Mouse (Mus musculus): ENCODE measurements around the gene Zfp358.

Zfp358 gene

DNA sequence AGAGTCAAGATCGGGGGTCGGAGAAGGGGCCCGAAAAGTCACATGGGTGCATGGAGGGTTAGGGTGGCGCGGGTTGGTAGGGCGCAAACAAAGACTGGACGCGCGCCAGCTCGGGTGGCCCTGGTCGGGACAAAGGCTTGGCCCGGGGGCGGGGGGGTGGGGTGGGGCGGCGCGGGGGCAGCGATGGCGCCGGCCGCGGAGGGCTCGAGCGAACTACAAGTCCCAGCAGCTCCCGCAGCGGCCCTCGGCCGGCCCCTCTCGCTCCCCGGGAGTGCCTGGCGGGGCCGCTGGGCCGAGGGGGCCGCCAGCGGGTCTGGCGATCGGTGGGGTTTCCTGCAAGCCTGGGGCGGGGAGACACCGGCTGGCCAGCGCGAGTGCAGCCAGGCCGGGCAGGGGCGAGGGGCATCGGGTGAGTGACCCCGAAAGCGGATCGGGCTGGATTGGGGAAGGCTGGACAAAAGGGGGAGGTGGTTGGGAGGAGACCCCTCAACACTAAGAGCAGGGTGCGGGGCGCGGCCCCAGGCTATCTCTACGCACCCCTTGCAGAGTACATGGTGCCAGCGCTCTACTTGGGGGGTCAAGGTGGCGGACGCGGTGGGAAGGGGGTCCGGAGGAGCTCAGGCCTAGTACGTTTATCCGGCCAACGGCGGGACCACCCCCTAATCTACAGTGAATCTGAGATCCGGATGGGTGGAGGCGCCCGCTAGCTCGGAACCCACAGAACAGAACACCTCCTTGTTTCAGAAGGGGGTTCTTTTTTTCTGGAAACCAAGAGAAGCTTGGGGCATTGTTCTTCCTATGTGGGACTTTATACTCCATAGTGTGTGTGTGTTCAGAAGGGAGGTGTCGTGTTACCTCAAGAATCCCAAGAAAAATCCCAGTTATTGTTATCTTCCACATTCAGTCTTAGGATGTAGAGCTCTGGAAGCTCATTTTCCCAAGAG, at the start of gene Zfp358:
Gene Zfp358, plus strand, starts transcription at position 238 of the 944 bp plus-strand sequence.
- in situ Hi-C loops (cut with MboI, MseI) = no loop called here

DNA sequence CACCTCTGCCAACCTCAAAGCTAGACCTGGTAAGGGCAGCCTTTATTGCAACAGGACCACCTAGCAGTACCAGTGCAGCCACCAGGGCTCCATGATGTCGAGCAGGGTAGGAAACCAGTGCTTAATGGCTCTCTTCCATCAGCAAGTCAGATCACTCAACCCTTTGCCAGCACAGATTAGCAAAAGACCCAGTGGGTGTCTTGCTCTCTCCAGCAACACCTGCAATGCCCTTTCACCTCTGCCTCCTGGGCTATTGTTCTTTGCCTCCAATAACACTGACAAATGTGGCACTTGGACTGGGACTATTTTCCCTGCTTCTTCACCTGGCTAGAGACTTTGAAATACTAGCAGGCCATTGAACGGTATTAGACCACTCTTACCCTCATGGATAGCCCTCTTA, 43.7 kb upstream of the Zfp358 start:
- in situ Hi-C loops (cut with MboI, MseI) = no loop called here

DNA sequence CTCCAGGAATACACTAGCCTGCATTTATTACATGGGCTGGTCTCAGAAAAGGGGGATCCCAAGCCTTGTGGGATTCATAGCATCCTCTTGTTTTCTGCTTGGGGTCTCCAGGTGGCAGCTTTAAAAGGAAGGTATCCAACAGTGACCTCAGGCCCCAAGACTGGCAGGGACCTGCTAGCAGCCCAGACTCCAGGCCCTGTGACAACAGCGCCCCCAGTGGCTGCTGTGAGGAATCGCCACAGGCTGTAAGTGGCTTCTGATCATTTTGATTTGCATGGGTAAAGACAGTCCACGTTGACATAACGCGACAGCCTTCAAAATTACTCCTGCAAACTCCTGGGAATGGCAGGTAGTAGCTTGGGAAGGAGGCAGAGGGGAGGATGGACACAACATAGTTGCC, 42.3 kb upstream of the Zfp358 start:
- in situ Hi-C loops (cut with MboI, MseI) = loop anchor here (5.0 kb wide), 1 partner anchor 93 kb away; no protein-coding TSS in a partner anchor

DNA sequence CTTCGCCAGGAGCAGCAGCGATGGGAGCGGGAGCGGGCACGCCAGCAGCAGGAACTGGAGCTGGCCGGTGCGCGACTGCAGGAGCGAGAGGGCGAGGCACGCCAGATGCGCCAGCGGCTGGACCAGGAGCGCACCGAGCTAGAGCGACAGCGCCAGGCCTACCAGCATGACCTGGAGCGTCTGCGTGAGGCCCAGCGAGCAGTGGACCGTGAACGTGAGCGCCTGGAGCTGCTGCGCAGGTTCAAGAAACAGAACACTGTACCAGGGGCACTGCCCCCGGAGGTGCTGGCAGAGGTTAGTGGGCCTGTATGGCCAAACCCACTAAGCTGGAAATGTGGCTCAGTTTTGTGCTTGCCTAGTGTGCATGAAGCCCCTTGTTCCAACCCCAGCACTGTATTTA, 40.9 kb upstream of the Zfp358 start:
- in situ Hi-C loops (cut with MboI, MseI) = loop anchor here (5.0 kb wide), 1 partner anchor 95 kb away; no protein-coding TSS in a partner anchor

DNA sequence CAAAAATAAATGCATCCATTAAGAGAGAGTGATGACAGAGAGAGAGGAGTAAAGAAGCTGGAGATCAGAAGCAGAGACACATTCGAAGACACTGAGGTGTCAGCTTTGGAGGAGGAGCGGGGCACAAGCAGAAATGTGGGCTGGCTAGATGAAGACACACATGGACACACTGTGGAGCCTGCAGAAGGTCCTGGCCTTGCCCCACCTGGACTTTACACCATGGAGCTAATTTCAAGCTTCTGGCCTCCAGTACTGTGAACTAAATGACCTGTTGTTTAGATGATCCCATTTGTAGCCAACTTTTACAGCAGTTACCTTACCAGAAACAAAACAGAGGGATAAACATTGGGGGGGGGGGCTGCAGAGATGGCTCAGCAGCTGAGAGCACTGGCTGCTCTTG, 29.7 kb upstream of the Zfp358 start:
- in situ Hi-C loops (cut with MboI, MseI) = loop anchor here (10.0 kb wide), 1 partner anchor 212 kb away; the partner anchor contains the start of genes Fcor and Trappc5

DNA sequence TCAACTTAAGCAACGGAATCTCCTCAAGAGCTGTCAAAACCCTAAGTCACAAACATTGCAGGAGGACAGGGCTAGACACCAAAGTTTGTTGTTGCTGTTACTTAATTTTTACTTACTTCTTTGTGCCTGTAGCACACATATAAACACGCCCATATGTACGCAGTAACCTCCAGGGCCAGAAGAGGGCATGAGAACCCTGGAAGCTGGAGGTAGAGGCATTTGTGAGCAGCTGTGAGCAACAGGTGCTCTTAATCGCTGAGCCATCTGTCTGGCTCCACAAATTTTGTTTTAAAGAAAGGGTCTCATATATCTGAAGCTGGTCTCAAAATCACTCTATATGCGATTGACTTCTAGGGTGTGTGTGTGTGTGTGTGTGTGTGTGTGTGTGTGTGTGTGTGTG, 28.6 kb upstream of the Zfp358 start:
- in situ Hi-C loops (cut with MboI, MseI) = loop anchor here (10.0 kb wide), 1 partner anchor 210 kb away; the partner anchor contains the start of genes Fcor and Trappc5

DNA sequence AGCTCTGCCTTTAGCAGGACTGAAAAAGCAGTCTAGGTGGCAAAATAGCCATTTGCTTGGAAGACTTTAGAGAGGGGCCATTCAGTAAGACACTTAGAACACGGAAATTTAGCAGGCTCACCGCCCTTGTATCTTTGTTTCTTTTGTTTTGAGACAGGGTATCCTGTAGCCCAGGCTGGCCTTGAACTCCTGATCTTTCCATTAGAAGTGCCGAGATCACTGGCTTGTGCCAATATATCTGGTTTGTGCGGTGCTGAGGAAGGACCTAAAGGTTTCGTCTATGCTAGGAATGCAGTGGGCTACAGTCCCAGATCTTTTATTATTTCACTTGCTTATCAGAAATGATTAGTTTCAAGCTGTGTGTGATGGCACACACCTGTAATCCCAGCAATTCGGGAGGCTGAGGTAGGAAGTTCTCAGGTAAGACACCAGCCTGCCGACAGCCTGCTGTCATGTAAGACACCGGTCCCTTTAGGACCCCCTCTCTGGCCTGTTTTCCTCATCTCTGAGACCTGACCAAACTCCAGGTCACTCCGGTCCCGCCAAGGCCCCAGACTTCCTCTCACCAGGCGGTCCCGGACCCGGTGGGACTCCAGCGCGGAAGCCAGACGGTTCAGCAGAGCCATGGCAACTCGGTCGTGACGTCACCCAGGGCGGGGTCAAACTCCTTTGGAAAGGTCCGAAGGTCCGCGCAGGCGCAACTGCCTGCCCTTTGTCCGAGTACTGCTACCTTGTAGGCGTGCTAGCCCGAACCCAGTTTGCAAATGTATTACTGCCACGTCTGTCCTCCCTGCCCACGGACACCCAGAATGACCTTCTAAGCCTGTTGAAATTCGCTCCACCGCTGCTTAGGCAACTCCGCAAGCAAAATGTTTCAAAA, 25.7 kb upstream of the Zfp358 start, which contains the start of gene Pex11g:
Gene Pex11g, minus strand, starts transcription at position 675 of the 880 bp plus-strand sequence.
- in situ Hi-C loops (cut with MboI, MseI) = loop anchor here (10.0 kb wide), 1 partner anchor 208 kb away; the partner anchor contains the start of genes Fcor and Trappc5

DNA sequence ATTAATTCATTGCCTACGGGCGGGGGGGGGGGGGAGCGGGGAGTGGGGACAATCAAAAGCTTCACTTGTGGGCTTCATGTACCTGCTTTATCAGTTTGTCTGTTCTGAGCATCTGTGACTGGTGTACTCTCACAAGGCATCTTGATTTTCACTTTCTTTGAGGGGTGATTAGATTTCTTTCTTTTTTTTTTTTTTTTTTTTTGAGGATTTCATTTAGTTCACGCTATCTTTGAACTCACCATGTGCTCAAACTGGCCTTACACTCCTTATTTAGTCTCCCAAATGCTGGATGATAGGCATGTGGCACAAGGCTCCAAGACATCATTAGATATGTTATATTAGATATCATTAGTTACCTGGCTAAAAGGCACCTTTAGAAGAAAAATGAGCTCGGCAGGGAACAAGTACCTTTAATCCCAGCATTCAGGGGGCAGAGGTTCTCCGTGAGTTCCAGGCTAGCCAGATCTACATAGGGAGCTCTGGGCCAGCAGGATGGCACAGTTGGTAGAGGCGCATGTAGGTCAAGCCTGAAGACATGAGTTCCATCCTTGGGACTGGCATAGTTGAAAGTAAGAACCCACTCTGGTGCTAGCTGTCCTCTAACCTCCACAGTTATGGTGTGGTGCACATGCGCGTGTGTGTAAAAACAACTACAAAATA, 24.9 kb upstream of the Zfp358 start:
- in situ Hi-C loops (cut with MboI, MseI) = loop anchor here (10.0 kb wide), 1 partner anchor 207 kb away; the partner anchor contains the start of genes Fcor and Trappc5

DNA sequence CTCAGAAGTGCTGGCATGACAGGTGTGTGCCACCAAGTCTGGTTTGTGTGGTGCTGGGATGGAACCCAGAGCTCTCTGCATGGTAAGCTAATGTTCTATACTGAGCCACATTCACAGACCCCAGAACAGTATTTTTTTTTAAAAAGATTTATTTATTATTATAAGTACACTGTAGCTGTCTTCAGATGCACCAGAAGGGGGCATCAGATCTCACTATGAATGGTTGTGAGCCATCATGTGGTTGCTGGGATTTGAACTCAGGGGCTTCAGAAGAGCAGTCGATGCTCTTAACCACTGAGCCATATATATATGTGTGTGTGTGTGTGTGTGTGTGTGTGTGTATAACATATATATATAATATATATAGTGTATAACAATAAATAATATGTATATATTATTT, 24.1 kb upstream of the Zfp358 start:
- in situ Hi-C loops (cut with MboI, MseI) = loop anchor here (10.0 kb wide), 1 partner anchor 206 kb away; the partner anchor contains the start of genes Fcor and Trappc5

DNA sequence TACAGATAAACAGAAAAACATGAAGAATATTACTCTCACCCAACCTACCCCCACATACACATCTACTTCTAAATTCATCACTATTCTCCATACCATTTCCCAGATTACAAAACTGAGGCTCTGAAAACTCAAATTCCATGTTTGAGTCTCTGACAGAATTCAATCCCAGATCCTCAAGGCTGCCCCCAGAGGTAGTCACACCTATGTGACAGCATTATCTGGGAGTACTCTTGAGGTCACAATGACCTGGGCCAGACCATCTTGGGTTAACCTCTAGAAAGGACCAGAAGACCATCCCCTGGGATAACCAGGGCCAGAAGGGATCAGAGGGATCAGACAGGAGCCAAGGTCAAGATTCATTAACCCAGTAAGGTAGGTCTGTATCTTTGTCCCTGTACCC, 22.4 kb upstream of the Zfp358 start, which contains the start of gene Tex45:
Gene Tex45, plus strand, starts transcription at position 301 of the 400 bp plus-strand sequence.
- in situ Hi-C loops (cut with MboI, MseI) = no loop called here

DNA sequence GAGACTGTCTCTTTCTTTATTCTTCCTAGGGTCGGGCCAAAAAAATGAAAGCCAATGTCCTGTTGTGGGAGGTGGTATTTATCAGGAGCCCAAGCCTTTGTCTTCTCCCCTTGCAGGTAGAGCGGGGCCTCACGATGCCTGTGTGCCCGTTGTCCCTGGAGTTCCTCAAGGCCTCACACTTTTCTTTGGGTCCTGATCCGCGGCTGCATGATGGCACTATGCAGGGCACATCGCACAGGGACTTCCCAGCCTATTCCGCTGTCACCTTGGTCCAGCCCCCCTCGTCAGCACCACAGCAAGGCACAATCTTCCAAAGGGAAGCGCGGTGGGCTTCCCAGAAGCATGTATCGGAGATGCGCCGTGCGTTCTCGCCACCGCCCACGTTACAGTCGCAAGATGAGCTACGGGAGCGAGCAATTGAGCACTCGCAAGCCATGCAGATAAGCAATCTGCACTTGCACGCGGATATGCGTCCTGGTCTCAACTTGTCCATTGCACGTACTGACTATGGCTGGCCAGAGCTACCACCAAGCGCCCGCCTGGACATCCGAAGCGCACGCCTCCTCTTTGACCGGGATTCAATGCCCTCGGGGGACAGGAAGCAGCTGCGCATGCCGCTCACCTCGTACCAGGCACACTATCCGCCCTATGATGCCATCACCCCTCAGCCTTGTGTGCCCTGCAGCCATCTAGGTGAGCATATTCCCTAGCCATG, 17.1 kb upstream of the Zfp358 start:
- in situ Hi-C loops (cut with MboI, MseI) = no loop called here

DNA sequence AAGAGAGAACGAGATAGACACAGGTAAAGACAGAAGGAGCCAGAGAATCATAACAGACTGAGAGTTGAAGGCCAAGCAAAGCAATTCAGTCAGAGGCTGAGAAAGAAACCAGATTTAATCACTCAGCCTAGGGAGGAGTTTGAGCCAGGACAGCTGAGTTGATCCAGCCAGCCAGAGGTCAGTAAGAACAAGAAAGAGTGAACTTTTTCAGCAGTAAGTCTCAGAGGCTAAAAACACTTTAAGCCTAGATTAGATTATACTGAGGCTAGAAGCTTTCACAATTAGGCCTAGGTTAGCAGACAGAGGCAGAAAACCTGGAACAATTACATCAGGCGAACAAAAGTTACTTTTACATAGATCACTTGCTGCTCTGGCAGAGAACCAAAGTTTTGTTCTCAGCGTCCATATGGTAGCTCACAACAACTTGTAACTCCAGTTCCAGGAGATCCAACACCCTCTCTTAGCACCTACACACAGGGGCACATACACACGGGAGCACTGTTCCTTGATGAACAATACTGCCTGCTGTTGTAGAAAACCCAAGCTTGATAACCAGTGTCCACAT, 12.6 kb upstream of the Zfp358 start:
- in situ Hi-C loops (cut with MboI, MseI) = no loop called here

DNA sequence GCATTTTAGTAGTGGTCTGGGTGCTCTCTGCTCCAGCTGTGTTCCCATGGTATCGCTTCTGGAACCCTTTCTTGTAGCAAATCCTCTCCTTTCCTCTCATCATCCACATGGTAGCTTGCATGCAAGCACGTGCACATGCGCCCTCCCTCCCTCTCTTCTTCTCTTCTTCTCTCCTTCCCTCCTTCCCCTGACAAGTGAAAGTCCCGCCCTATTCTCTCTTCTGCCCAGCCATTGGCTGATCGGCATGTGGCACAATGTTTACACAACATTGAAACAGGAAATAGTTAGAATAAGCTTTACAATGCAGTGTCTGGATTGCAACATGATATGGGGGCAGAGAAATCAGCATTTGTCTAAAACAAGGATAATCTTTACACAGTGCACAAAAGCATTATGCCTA, 11.3 kb upstream of the Zfp358 start:
- in situ Hi-C loops (cut with MboI, MseI) = no loop called here

DNA sequence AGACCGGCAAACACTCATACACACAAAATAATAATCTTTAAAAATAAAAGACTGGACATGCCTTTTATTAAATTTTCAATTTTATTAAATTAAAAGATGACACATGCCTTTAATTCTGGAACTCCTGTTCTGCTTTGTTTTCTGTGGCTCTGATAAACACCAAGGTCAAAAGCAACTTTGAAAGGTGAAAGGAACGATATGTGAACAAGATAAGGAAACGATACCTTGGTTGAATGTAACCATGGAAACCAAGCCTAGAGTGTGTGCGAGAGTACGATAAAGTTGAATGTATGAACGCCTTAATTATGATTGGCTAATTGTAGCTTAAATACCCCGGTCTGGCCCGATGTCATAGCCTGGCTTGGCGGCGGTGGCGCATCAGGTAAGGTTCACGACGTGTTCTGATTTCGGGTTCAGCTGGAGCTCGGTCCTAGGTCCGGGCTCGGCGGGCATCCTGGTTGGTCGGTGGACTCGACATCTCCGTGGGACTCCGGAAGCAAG, 10.6 kb upstream of the Zfp358 start:
- in situ Hi-C loops (cut with MboI, MseI) = no loop called here

DNA sequence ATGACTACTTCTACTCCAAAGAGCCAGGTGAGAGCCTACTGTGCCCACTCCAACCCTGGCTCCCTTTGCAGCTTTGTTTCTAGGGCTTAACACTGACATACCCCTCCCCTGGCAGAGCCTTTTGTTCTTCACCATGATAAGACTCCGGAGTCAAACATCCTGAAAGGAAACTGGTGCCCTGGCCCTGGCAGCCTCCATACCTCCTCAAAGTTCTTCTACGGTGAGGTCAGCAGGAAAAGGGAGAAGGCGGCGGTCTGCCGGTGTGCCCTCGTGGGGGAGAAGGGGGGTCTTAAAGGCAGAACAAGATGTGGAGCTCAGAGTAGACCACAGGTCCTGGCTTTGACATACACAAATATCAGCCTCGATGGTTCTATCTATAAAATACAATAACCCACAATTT, 9.4 kb upstream of the Zfp358 start:
- in situ Hi-C loops (cut with MboI, MseI) = no loop called here

DNA sequence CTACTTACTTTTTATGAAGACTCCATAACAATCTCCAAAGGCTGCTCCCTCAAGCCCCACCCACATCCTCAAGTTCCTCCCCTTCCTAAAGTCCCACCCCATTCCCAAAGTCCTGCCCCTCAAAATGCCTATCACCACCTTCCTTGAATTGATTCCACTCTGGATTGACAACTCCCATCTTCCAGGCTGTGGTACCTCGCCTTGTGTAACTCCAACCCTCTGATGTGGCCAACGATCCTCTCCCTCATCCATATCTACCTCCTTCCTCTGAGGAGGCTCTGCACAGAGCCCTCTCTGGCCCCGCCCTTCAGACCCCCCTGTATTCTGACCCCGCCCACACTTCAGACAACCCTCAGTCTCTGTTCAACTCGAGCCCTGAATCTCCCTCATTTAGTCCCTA, 7.7 kb upstream of the Zfp358 start:
- in situ Hi-C loops (cut with MboI, MseI) = no loop called here

DNA sequence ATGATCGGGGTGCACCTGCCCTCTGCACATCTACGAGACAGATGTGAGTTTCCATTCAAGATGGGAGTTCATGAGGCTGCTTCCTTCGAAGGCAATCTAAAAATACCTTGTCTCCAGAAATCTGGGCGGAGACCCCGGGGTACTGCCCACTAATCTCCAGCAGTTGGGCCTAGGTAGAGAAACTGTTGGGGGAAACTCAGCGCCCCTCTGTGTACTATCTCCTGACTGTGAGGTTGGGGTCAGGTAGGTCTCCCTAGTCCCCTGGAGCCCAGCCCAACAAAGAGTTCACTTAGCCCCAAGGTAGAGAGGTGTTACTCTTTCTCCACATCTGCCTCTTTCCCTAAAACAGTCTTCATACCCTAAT, 889 bp downstream of the Zfp358 start:
- in situ Hi-C loops (cut with MboI, MseI) = no loop called here

DNA sequence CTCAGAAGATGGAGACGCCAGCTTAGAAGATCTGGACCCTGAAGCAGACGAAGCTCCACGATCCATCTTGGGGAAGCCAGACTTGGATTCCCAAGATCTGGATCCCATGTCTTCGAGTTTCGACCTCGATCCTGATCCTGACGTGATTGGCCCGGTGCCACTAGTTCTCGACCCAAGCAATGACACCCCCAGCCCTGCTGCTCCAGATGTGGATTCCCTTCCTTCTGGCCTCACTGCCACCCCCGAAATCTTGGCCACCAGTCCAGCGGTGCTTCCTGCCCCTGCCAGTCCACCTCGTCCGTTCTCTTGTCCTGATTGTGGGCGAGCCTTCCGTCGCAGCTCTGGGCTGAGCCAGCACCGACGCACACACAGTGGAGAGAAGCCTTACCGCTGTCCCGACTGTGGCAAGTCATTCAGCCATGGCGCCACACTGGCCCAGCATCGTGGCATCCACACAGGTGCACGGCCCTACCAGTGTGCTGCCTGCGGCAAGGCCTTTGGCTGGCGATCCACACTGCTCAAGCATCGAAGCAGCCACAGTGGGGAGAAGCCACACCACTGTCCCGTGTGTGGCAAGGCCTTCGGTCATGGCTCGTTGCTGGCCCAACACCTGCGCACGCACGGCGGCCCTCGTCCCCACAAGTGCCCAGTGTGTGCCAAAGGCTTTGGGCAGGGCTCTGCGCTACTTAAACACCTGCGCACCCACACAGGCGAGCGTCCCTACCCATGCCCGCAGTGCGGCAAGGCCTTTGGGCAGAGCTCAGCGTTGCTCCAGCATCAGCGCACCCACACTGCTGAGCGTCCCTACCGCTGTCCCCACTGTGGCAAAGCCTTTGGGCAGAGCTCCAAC, 2.9 kb downstream of the Zfp358 start:
- in situ Hi-C loops (cut with MboI, MseI) = no loop called here

DNA sequence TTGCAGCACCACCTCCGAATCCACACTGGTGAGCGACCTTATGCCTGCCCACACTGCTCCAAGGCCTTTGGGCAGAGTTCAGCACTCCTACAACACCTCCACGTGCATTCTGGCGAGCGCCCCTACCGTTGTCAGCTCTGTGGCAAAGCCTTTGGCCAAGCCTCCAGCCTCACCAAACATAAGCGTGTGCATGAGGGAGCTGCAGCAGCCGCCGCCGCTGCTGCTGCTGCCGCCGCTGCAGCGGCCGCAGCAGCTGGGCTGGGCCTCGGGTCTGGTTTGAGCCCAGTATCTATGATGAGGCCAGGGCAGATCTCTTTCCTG, 3.5 kb downstream of the Zfp358 start:
- in situ Hi-C loops (cut with MboI, MseI) = no loop called here
